Mouse (Mus musculus): ENCODE measurements at regions not wholly inside any gene's neighbourhood (a gene's known extent, or its start where the extent isn't known, plus 50 kb on each side); places are given as distances from the start of the nearest gene placed in this dataset.

GRCm38 (mm10) chr1:92714725-92715324 lies 66.2 kb upstream of the Otos start:
- no peak for TF ChIP-seq CTCF (IDR thresholded peaks at IDR 0.05 in 2 of 3, conservative IDR thresholded peaks at IDR 0.05 in 1 of 3; ENCODE audit: control insufficient read depth in 1 of 3, insufficient read depth in 1 of 3, low read depth in 2 of 3, low read length in 3 of 3, poor library complexity in 1 of 3, severe bottlenecking in 1 of 3)
- TF ChIP-seq CHD2 (IDR thresholded peaks at IDR 0.05; ENCODE audit: low read length), result no peak
